Mouse (Mus musculus): Measurements from ENCODE around the gene Map3k12.
A peak's percentile ranks its signal among the peaks of the same experiment; 100 is the strongest.

Gene Map3k12

GRCm38 (mm10) chr15:102519211-102520141 lies 2.6 kb upstream of the Map3k12 start:
- DNase-seq: peak in 1 of 2 experiments; percentile 47

DNA sequence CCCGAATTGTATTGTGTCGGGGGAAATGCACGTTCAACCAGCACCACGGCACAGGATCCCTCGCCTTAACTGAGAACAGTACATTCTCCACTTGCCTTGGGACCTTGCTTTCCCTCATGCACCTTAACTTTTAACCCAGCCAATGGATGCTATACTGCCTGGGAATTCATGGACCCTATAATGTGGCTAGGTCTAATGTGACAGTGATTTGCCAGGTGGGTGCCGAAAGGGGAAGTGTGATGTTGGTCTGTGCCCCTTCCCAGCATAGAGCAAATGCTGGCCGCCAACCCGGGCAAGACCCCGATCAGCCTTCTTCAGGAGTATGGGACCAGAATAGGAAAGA lies 2.0 kb upstream of the Map3k12 start:
- DNase-seq: no peak

DNA sequence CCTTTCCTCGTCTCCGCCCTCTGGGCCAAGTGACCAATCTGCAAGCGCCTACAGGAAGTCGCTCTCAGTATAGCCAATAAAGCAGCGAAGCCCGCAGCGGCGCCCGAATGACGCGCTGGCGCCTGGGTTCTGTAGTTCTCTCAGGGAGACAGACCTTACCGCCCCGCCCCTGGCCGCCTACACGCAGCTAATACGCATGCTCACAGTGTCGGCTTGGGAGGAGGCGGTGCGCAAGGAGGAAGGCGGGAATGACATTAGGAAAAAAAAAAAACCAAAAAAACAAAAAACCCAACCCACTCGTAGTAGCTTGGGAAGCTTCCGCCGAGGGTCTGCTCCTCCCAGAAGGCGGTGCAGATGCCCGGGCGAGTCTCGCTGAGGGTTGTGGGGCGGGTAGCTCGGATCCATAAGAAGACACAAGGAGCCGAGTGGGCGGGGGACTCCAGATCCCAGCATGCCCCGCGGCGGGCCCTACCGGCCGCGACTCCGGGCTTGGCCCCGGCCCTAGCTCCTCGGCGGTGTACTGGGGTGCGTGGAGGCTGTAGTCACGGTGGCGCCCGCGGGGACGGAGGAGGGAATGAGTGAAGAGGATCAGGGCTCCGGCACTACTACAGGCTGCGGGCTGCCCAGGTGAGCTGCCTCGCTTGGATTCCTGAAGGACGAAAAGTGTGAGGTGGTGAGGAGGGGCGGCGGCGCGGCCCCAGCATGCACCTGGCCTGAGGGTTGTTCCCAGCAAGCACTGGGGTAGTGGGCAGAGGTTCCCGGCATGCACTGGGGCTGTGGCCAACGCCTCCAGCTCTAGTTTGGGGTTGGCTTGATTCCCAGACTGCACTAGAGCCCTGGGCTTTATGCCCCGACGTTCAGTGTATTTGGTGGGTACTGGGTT lies 1.4 kb upstream of the Map3k12 start, which contains the start of gene Tarbp2:
Gene Tarbp2 (plus strand): TSS at position 217 of the 883 bp plus-strand sequence.
- peak; percentile 99 for DNase-seq

GRCm38 (mm10) chr15:102517631-102517975 lies 739 bp upstream of the Map3k12 start:
- no peak for DNase-seq

GRCm38 (mm10) chr15:102516293-102516692 lies 571 bp downstream of the Map3k12 start:
- peak; percentile 75 to 90 for DNase-seq

DNA sequence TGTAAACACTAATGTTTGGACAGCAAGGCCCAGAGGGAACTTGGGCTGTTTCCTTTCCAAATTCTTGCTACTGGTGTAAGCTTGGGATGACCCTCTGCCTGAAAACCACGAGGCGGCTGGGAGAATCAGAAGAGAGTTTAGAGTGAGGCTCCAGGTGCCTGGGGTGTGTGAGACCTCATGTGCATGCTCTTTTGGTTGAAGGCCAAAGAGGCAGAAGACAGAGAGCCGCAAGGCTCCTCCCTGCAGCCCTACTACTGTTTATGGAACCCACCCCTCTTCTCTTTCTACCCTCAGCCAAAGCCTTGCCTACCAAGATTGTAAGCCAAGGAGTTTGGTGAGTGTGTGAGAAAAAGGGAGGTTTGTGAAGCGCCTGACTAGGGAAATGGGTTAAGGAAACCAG lies 1.1 kb downstream of the Map3k12 start:
- peak in 1 of 2 experiments; percentile 60 for DNase-seq

DNA sequence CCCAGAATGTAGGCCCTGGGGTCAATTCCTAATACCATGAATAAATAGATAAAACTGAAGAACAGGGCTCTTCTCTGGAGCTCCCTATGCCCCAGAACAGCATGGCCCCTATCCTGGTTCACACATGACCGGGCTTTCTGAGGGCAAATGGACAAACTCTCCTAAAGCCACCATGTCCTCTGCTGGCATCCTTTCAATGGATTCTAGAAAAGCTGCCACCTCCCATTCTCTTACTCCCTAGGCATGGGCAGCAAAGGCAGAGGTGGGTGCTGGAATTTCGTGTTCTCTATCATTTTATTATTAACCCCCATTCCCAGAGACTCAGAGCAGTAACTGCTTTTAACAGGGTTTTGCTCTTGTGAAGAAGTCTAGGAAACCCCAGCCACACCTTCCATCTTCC lies 1.6 kb downstream of the Map3k12 start:
- DNase-seq: no peak

DNA sequence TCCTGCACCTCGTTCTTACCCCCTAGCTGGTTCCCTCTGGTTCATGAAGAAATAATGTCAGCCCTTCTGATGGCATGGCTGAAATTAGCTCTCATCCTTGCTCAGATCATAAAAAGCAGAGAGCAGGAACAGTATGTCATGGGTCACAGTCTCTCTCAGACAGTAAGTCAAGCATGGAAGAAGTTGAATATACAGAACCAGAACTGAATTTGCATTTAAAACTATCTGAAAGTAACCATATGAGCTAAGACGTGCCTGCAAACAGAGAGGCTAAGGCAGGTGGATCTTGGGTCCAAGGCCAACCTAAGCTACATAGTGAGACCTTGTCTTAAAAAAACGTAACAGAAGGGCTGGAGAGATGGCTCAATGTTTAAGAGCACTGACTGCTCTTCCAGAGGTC lies 3.9 kb downstream of the Map3k12 start:
- no peak for DNase-seq

DNA sequence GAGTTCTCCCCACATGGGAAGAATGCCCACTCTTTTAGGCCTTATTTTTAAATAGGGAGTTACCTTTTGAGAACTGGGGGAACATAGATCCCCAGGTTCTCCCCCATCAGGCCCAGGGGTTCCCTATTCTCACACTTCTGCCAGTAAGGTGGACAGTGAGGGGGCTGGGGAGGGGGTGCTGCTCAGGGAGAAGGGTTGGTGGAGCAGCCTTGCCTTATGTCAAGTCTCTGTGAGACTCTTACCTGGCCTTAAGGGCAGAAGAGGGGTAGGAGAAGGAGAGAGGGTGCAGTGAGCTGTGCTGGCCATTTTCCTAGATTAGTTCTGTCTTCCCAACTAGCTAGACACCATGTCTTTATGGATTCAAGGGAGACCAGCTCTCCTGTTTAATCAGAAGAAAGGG lies 4.4 kb downstream of the Map3k12 start:
- DNase-seq: no peak

DNA sequence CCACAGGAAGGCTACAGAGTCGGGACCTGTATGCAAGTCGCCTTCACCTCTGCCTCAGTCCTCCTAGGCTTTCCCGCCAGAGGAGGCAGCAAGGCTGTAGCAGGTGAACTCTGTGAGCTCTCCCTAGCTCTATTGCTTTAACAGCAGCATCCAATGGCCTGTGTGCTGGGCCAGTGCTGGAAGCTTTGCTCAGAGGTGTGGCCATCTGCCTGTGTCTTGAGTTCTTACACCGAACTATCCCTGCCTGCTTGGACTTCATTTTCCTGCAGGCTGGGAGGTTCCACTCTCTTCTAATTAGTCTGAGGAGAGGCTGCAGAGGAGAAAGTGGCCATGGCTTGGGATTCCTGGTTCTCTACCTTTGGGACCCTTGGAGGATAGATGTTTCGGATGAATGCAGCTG lies 4.9 kb downstream of the Map3k12 start:
- no peak for DNase-seq

DNA sequence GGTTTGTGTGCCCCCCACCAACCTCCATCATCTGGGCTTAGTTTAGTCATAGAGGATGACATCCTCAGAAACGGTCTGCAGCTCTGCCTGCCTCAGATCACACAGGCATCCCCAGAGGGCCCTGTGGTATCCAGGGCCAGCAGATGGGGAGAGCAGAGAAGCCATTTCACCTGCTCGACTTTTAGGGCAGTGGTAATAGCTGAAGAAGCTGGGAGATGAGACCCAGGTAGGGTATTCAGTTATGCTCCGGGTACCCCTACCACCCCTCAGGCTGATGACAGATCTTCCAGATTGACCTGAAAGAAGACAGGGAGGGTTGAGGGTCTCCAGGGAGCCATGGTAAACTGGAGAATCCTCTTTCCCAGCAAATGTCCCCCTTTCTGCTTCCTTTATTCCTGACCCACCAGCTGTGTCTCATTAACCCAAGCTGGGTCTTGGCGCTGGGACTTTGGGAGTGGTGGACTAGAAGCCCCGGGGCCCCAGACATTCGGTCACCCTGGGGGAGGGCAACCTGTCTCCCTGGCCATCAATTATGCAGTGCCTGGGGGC lies 5.5 kb downstream of the Map3k12 start:
- DNase-seq: peak; percentile 40 to 56

DNA sequence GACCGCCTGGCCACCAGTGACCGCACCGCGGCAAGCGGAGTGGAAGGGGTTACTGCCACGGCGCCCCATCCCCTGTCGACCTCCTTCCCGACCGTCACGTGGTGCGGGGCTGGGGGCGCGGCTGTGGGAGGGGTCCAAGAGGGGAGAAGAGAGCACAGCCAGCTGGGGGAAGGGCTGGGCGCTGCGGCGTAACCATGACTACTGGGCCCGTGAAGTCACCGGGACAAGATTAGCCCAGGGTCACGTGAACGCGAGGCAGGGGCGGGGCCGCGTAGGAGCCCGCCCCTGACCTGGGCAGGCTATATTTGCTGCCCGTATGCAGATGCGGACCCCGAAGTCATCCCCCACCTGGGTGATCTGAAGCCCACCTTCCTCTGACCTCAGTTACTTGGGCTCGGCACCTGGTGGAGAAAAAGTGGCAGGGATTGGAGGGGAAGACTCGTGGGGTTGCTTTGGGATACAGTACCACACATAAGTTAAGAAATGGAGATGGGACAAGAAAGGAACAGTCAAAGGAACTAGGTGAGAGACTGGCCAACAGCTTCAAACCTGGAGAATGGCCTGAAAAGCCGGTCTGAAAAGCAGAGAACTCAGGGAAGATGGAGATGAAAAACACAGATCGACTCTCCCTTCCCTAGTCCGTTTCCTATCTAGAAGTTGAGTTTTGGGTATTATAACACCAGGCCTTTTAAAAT lies 6.1 kb downstream of the Map3k12 start:
- peak; percentile 87 to 91 for DNase-seq

GRCm38 (mm10) chr15:102510110-102510509 lies 6.8 kb downstream of the Map3k12 start:
- peak in 1 of 2 experiments; percentile 40 for DNase-seq

- DNase-seq: no peak
Observed at GRCm38 (mm10) chr15:102508336-102508735, 8.5 kb downstream of the Map3k12 start.

GRCm38 (mm10) chr15:102507561-102507960 lies 9.3 kb downstream of the Map3k12 start:
- no peak for DNase-seq

- no peak for DNase-seq
Observed at GRCm38 (mm10) chr15:102506864-102507263, 10.0 kb downstream of the Map3k12 start.

GRCm38 (mm10) chr15:102506464-102506830 lies 10.4 kb downstream of the Map3k12 start:
- DNase-seq: no peak

GRCm38 (mm10) chr15:102505770-102506463 lies 10.9 kb downstream of the Map3k12 start:
- no peak for DNase-seq

DNA sequence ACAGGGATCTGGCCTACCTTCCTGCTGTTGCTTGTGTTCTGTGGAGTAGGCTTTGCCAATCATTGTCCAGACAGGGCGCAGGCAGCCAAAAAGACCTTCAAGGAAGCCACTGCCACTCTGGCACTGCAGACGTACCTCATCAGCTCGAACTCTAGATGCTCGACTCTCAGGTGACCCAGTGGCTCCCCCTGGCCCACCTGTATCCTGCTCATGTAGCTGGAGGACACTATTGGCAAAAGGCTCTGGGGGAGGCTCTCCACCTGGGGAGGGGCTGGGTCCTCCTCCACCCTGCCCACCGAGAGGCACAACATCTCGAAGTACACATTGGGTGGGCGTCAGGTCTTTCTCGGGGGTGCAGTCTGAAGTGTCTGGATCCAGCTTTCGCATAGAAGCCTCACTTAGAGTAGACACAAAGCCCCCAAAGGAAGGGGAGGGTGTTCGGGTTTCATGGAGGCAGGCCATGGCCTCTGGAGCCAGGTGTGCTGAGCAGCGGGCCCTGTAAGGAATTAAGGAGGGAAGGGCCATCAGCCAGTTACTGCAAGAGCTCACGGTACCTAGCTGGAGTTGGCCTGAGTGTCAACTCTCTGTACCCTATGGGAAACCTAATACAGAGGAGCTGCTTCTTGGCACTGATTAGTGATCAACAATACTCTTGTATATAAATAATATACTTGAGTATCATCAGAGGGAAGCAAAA lies 11.6 kb downstream of the Map3k12 start:
- no peak for DNase-seq

DNA sequence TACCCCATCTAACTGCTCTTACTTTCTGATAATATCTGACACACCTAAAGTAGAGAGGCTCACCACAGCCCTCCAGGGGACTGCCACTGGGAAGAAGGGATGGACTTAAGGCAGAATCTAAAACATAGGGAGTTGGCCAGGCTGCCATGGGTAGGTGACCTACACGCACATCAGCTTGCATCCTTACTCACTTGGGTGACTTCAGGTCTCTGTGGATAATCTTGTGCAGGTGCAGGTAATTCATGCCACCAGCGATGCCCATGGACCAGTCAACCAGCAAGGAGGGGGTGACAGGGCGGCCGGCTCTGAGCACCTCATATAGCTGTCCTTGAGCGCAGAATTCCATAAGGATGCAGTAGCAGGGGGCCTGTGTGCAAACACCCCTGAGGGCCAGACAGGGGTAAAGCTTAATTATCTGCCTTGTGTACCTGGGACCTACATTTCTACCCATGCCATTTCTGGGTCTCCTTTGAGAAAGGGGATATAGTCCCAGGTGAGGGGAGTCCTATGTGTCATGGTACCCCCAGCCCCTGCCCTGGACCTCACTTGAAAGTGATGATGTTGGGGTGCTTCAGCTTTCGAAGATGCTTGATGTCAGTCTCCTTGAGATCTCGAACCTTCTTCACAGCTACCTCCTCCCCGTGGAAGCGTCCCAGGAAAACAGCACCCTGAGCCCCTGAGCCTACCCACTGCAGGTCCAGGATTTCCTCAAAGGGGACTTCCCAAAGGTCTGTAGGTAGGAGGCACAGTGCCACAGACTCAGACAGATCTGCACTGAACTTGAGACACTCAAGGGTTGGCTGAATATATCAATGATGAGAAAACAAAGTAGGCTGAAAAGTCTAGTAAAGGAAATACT lies 12.7 kb downstream of the Map3k12 start:
- DNase-seq: no peak

DNA sequence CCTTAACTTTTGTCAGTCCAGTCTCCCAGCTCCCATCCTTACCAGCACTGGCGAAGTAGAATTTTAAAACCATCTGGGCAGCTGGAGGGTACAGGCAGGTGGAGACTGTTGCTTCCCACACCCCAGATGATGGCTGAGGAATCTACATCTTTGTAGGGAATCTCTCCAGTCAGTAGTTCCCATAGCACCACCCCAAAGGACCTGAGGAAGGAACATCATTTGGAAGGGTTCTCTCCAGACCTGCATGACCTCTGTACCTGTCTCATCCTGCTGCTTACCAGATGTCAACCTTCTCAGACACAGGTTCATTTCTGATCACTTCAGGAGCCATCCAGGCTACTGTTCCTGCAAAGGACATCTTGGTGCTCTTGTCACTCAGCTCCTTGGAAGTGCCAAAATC lies 13.4 kb downstream of the Map3k12 start, which contains the start of gene Gm10337:
Gene Gm10337 (plus strand): TSS at position 276 of the 400 bp plus-strand sequence.
- DNase-seq: no peak

Data from cerebellum, postnatal 14 days (tissue).